Mouse (Mus musculus) heart, embryonic 10.5 days (tissue): ENCODE measurements around the gene B230118H07Rik. TPM values are rescaled to one million over a fixed set of nuclear protein-coding genes. Genes with fewer than 3 reads are reported as not detected.

ENCODE experiments used
- DNase-seq: peaks from one replicate; pipeline ENCODE4 v3.0.0-alpha.2; 2017; ENCODE audit warnings: low spot score
- H3K27ac ChIP-seq: fragments of 300-500 bp; sonication (generic); 2 replicates; pipeline ENCODE4 v1.5.1; 2016; ENCODE audit warnings: mild to moderate bottlenecking
- H3K27me3 ChIP-seq: fragments of 300-500 bp; sonication (generic); 2 replicates; pipeline ENCODE4 v1.6.1; 2016; ENCODE audit warnings: mild to moderate bottlenecking; ENCODE audit not compliant: poor library complexity, insufficient read depth, severe bottlenecking
- H3K36me3 ChIP-seq: fragments of 300-500 bp; sonication (generic); 2 replicates; pipeline ENCODE4 v1.6.1; 2016; ENCODE audit warnings: mild to moderate bottlenecking, moderate library complexity
- H3K4me1 ChIP-seq: fragments of 300-500 bp; sonication (generic); 2 replicates; pipeline ENCODE4 v1.6.1; 2016; ENCODE audit warnings: mild to moderate bottlenecking
- H3K4me3 ChIP-seq: fragments of 300-500 bp; sonication (generic); 2 replicates; pipeline ENCODE4 v1.5.1; 2016; ENCODE audit warnings: mild to moderate bottlenecking, moderate library complexity
- H3K9me3 ChIP-seq: fragments of 300-500 bp; sonication (generic); 2 replicates; pipeline ENCODE4 v1.6.1; 2016; ENCODE audit warnings: mild to moderate bottlenecking, moderate library complexity
- WGBS: fragments of 180-500 bp; shearing (Covaris S2); methylation state at CpG from one replicate; pipeline ENCODE4 v1.1.7; 2016; 5-methylcytosine and 5-hydroxymethylcytosine counted together
- polyA plus RNA-seq: library from polyadenylated mRNA; unstranded; fragments of >200 nt; fragmentation: Nextera tagmentation; extraction: Ambion mirVana; gene quantifications from 2 replicates; pipeline ENCODE4 v1.2.1, GENCODE M21; 2016

The B230118H07Rik gene
- polyA plus RNA-seq, 1 experiment from 2014 or later, result 50.9 TPM

- H3K9me3 ChIP-seq, result no peaks in the 10 kb centered on the region
- no peak overlapping the region for H3K4me3 ChIP-seq
- DNase-seq, result no peak
- peaks cover 6% of the 10 kb centered on the region; the same call in 1 of the 2 replicates for H3K4me1 ChIP-seq
- no peak overlapping the region for H3K27ac ChIP-seq
- no peaks in the 10 kb centered on the region for H3K36me3 ChIP-seq
- H3K27me3 ChIP-seq, result no peaks in the 10 kb centered on the region
Observed at GRCm38 (mm10) chr2:101597186-101597585, 52.1 kb downstream of the B230118H07Rik start.

- no peaks in the 10 kb centered on the region for H3K4me1 ChIP-seq
Observed at GRCm38 (mm10) chr2:101594681-101595080, 54.7 kb downstream of the B230118H07Rik start.

GRCm38 (mm10) chr2:101592886-101593285 is 56.4 kb downstream of the B230118H07Rik start:
- Histone ChIP-seq H3K4me3 (no peak overlapping the region), H3K4me1 (no peaks in the 10 kb centered on the region), H3K36me3 (no peaks in the 10 kb centered on the region), H3K9me3 (no peaks in the 10 kb centered on the region), H3K27me3 (no peaks in the 10 kb centered on the region), H3K27ac (no peak overlapping the region)
- DNase-seq, result no peak
- 79% methylated on average over 8 of the region's 8 CpGs for WGBS

More at GRCm38 (mm10) chr2:101594681-101595080, 54.7 kb downstream of the B230118H07Rik start:
- DNase-seq, result no peak
- 81% methylated on average over 5 of the region's 5 CpGs for WGBS
- H3K9me3 ChIP-seq, result no peaks in the 10 kb centered on the region
- no peak overlapping the region for H3K27ac ChIP-seq
- no peak overlapping the region for H3K4me3 ChIP-seq
- H3K36me3 ChIP-seq, result no peaks in the 10 kb centered on the region
- H3K27me3 ChIP-seq, result no peaks in the 10 kb centered on the region

GRCm38 (mm10) chr2:101592023-101592841 is 57.1 kb downstream of the B230118H07Rik start:
- no peaks in the 10 kb centered on the region for H3K4me1 ChIP-seq
- no peaks in the 10 kb centered on the region for H3K27me3 ChIP-seq
- no peak for DNase-seq
- no peak overlapping the region for H3K27ac ChIP-seq
- H3K9me3 ChIP-seq, result no peaks in the 10 kb centered on the region
- 58% methylated on average over 10 of the region's 10 CpGs for WGBS
- H3K4me3 ChIP-seq, result no peak overlapping the region
- no peaks in the 10 kb centered on the region for H3K36me3 ChIP-seq

- WGBS, result 54% methylated on average over 8 of the region's 8 CpGs
Observed at GRCm38 (mm10) chr2:101591356-101591755, 58.0 kb downstream of the B230118H07Rik start.

GRCm38 (mm10) chr2:101581418-101581817 is 67.9 kb downstream of the B230118H07Rik start:
- Histone ChIP-seq H3K4me1 (no peaks in the 10 kb centered on the region), H3K9me3 (no peaks in the 10 kb centered on the region), H3K27me3 (no peaks in the 10 kb centered on the region), H3K27ac (no peak overlapping the region), H3K4me3 (no peak overlapping the region), H3K36me3 (no peaks in the 10 kb centered on the region)
- WGBS, result 86% methylated on average over 3 of the region's 3 CpGs
- no peak for DNase-seq

More at GRCm38 (mm10) chr2:101591356-101591755, 58.0 kb downstream of the B230118H07Rik start:
- H3K27me3 ChIP-seq, result no peaks in the 10 kb centered on the region
- H3K9me3 ChIP-seq, result no peaks in the 10 kb centered on the region
- H3K4me3 ChIP-seq, result no peak overlapping the region
- no peaks in the 10 kb centered on the region for H3K4me1 ChIP-seq
- DNase-seq, result no peak
- no peak overlapping the region for H3K27ac ChIP-seq
- no peaks in the 10 kb centered on the region for H3K36me3 ChIP-seq

- no peaks in the 10 kb centered on the region for H3K36me3 ChIP-seq
- H3K4me3 ChIP-seq, result no peak overlapping the region
- 74% methylated on average over 3 of the region's 3 CpGs for WGBS
- H3K27me3 ChIP-seq, result no peaks in the 10 kb centered on the region
- H3K9me3 ChIP-seq, result no peaks in the 10 kb centered on the region
- no peak for DNase-seq
- H3K27ac ChIP-seq, result no peak overlapping the region
- H3K4me1 ChIP-seq, result no peaks in the 10 kb centered on the region
Observed at GRCm38 (mm10) chr2:101580977-101581376, 68.4 kb downstream of the B230118H07Rik start.

- no peaks in the 10 kb centered on the region for H3K27me3 ChIP-seq
- no peaks in the 10 kb centered on the region for H3K36me3 ChIP-seq
- H3K4me1 ChIP-seq, result no peaks in the 10 kb centered on the region
- no peaks in the 10 kb centered on the region for H3K9me3 ChIP-seq
- WGBS, result 69% methylated on average over 1 of the region's 1 CpGs
- no peak overlapping the region for H3K4me3 ChIP-seq
- no peak overlapping the region for H3K27ac ChIP-seq
- DNase-seq, result no peak
Observed at GRCm38 (mm10) chr2:101580428-101580827, 68.9 kb downstream of the B230118H07Rik start.

- no peaks in the 10 kb centered on the region for H3K36me3 ChIP-seq
- WGBS, result 70% methylated on average over 2 of the region's 2 CpGs
- H3K9me3 ChIP-seq, result no peaks in the 10 kb centered on the region
Observed at GRCm38 (mm10) chr2:101580027-101580426, 69.3 kb downstream of the B230118H07Rik start.

GRCm38 (mm10) chr2:101577243-101577642 is 72.1 kb downstream of the B230118H07Rik start:
- Histone ChIP-seq H3K4me3 (no peak overlapping the region), H3K27ac (no peak overlapping the region), H3K9me3 (no peaks in the 10 kb centered on the region), H3K36me3 (no peaks in the 10 kb centered on the region), H3K4me1 (no peaks in the 10 kb centered on the region), H3K27me3 (no peaks in the 10 kb centered on the region)
- DNase-seq, result no peak
- 87% methylated on average over 4 of the region's 4 CpGs for WGBS

More at GRCm38 (mm10) chr2:101580027-101580426, 69.3 kb downstream of the B230118H07Rik start:
- H3K4me1 ChIP-seq, result no peaks in the 10 kb centered on the region
- no peak for DNase-seq
- H3K27me3 ChIP-seq, result no peaks in the 10 kb centered on the region
- H3K27ac ChIP-seq, result no peak overlapping the region
- H3K4me3 ChIP-seq, result no peak overlapping the region

GRCm38 (mm10) chr2:101569230-101569629 is 80.1 kb downstream of the B230118H07Rik start:
- H3K9me3 ChIP-seq, result no peaks in the 10 kb centered on the region
- DNase-seq, result no peak
- WGBS, result 82% methylated on average over 4 of the region's 5 CpGs
- no peaks in the 10 kb centered on the region for H3K27me3 ChIP-seq
- no peak overlapping the region for H3K27ac ChIP-seq
- H3K4me1 ChIP-seq, result no peaks in the 10 kb centered on the region
- H3K36me3 ChIP-seq, result no peaks in the 10 kb centered on the region
- no peak overlapping the region for H3K4me3 ChIP-seq

GRCm38 (mm10) chr2:101567490-101567889 is 81.8 kb downstream of the B230118H07Rik start:
- no peaks in the 10 kb centered on the region for H3K27me3 ChIP-seq
- no peak overlapping the region for H3K27ac ChIP-seq
- WGBS, result 69% methylated on average over 2 of the region's 2 CpGs
- no peaks in the 10 kb centered on the region for H3K9me3 ChIP-seq
- H3K4me1 ChIP-seq, result no peaks in the 10 kb centered on the region
- no peak for DNase-seq
- no peaks in the 10 kb centered on the region for H3K36me3 ChIP-seq
- H3K4me3 ChIP-seq, result no peak overlapping the region

- Histone ChIP-seq H3K27me3 (no peaks in the 10 kb centered on the region), H3K4me1 (no peaks in the 10 kb centered on the region), H3K36me3 (no peaks in the 10 kb centered on the region), H3K4me3 (no peak overlapping the region), H3K9me3 (no peaks in the 10 kb centered on the region), H3K27ac (no peak overlapping the region)
- 82% methylated on average over 4 of the region's 4 CpGs for WGBS
- no peak for DNase-seq
Observed at GRCm38 (mm10) chr2:101563776-101564175, 85.6 kb downstream of the B230118H07Rik start.
